Mouse (Mus musculus) C2C12 (cell line): ENCODE results near the gene Rtn4.

ENCODE experiments used
- CTCF ChIP-seq: IDR thresholded peaks from one replicate; pipeline ENCODE4 v1.5.1; 2011; ENCODE audit not compliant: control insufficient read depth, insufficient read depth, insufficient read length
- MYOD1 ChIP-seq: IDR thresholded peaks from one replicate; pipeline ENCODE4 v1.6.1; 2011; ENCODE audit warnings: low read depth; ENCODE audit not compliant: control insufficient read depth, insufficient read length

DNA sequence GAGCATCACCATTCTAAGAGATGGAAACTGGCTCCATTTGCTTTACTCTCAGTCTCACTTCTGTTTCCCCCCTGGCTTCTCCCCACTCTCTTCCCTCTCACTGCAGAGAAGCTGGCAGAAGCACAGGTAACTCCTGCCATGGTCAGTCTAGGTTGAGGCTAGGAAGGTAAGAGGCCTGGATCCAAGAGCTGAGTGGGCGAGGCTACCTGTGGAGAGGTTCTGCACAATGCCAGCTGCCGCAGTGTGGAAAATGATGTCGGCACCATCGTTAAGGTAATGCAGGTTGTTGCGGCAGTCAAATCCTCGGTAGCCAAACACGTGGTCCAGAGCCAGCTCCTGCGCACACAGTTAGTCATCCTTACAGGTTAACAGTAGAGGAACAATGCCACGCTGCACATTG lies 68.6 kb downstream of the Rtn4 start:
- TF ChIP-seq CTCF: no peak
- TF ChIP-seq MYOD1: no peak
